Mouse (Mus musculus): Measurements from ENCODE around the gene St6galnac1. TPM values are rescaled to one million over a fixed set of nuclear protein-coding genes. Genes with fewer than 3 reads are reported as not detected.
"Not testable (repeated sequence)": the region's sequence is repeated elsewhere in the genome, so short reads cannot be mapped to it uniquely, and the experiment has no call there.

The St6galnac1 gene
- polyA plus RNA-seq, 1 experiment from 2014 or later: not detected

DNA sequence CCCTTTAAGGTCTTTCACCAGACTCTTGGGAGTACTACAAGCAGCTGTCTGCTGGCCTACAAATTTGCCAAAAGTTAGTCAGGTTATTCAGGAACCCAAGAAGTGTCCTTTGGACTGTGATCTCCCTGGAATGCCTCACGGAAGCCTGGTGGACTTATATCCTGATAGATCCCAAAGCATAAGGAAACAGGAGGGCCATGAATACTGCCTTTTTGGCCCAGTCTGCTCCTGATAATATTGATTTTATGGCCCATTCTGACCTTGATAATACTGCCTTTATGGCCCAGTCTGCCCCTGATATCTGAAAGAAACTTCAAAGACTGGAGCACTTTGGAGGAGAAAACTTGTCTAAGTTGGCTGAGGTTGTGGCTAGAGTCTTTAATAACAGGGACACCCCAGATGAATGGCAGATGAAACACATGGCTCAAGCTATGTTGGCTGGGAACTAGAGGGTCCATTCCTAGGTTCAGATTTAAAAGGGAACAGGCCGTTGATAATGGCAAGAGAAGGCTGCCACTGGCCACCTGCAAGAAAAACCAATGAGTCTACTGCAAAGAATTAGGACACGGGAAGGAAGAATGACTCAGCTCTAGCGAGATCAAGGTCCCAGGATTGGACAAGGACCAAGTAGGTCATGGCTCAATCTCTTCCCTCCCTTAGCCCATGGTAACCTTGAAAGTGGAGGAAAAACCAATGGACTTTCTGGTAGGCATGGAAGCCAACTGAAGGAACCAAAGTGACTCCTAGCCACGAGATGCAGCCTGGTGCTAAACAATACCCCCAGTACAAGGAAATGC lies 21.4 kb downstream of the St6galnac1 start:
- no peak for DNase-seq (ENCODE audit: low spot score)
- Histone ChIP-seq H3K4me3 (ENCODE audit: low read depth, low read length) (no peak overlapping the region), H3K9ac (ENCODE audit: low read length) (no peak overlapping the region), H3K4me2 (ENCODE audit: low read depth, severe bottlenecking) (no peak overlapping the region), H3K4me1 (ENCODE audit: control insufficient read depth, insufficient read depth, low read length) (no peaks in the 10 kb centered on the region), H3K36me3 (ENCODE audit: control insufficient read depth, insufficient read depth, low read length) (no peaks in the 10 kb centered on the region), H3K27ac (replicated peaks; ENCODE audit: low read depth, low read length) (no peak overlapping the region), H3K9me3 (ENCODE audit: control insufficient read depth, low read length) (no peaks in the 10 kb centered on the region), H3K27me3 (ENCODE audit: control insufficient read depth, insufficient read depth, low read length) (no peaks in the 10 kb centered on the region)
- WGBS: 90% methylated on average over 5 of the region's 5 CpGs
- ATAC-seq (ENCODE audit: insufficient number of reproducible peaks, low FRiP score, low TSS enrichment, low read depth): no peak

DNA sequence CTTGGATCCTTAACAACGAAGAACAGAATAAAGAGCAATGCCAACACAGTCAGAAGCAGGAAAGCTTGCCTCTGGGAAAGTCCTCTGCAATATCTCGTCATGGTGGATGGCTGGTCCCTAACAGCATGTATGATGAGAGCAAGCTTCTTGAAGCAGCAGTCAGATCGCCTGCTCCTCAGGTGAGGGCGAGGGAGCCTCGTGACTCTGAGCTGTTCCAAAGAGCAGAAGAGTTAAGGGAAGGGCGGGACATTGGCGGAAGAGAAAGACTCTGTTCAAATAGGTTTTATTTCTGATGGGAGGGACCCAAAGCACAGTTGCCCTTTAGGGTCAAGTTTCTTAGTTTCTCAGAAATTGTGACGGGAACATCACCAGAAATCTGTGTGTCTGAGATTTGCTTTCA lies 25.6 kb downstream of the St6galnac1 start:
- Histone ChIP-seq H3K4me3 (ENCODE audit: low read depth, low read length) (no peak overlapping the region), H3K9ac (ENCODE audit: low read length) (no peak overlapping the region), H3K36me3 (ENCODE audit: control insufficient read depth, insufficient read depth, low read length) (no peaks in the 10 kb centered on the region), H3K9me3 (ENCODE audit: control insufficient read depth, low read length) (no peaks in the 10 kb centered on the region), H3K27ac (replicated peaks; ENCODE audit: low read depth, low read length) (no peak overlapping the region), H3K27me3 (ENCODE audit: control insufficient read depth, insufficient read depth, low read length) (no peaks in the 10 kb centered on the region), H3K4me1 (ENCODE audit: control insufficient read depth, insufficient read depth, low read length) (no peaks in the 10 kb centered on the region), H3K4me2 (ENCODE audit: low read depth, severe bottlenecking) (no peak overlapping the region)
- DNase-seq (ENCODE audit: low spot score) (no peak), ATAC-seq (ENCODE audit: insufficient number of reproducible peaks, low FRiP score, low TSS enrichment, low read depth) (no peak)
- 79% methylated on average over 8 of the region's 8 CpGs for WGBS

DNA sequence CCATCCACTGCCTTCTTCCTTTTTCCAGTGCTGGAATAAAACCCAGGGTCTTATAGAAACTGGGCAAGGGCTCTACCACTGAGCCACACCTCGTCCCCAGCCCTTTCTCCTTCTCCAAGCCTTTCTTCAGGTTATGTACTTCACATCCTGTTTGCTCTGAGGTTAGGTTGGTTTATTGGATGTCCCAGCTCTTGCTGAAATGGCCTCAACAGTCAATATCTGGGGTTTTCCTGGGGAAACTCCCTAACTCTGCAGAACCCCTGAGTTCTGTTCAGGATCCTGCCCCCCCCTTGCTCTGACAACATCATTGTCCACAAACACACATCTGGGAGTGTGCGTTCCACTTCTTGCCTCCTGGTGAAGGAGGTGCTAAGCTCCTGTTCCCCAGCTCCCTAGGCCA lies 26.6 kb downstream of the St6galnac1 start:
- not testable (repeated sequence) for H3K9ac ChIP-seq (ENCODE audit: low read length); ATAC-seq (ENCODE audit: insufficient number of reproducible peaks, low FRiP score, low TSS enrichment, low read depth); H3K4me3 ChIP-seq (ENCODE audit: low read depth, low read length); H3K36me3 ChIP-seq (ENCODE audit: control insufficient read depth, insufficient read depth, low read length); DNase-seq (ENCODE audit: low spot score); H3K9me3 ChIP-seq (ENCODE audit: control insufficient read depth, low read length); H3K27ac ChIP-seq (replicated peaks; ENCODE audit: low read depth, low read length); H3K4me1 ChIP-seq (ENCODE audit: control insufficient read depth, insufficient read depth, low read length); H3K27me3 ChIP-seq (ENCODE audit: control insufficient read depth, insufficient read depth, low read length); H3K4me2 ChIP-seq (ENCODE audit: low read depth, severe bottlenecking)
- 71% methylated on average over 2 of the region's 2 CpGs for WGBS

DNA sequence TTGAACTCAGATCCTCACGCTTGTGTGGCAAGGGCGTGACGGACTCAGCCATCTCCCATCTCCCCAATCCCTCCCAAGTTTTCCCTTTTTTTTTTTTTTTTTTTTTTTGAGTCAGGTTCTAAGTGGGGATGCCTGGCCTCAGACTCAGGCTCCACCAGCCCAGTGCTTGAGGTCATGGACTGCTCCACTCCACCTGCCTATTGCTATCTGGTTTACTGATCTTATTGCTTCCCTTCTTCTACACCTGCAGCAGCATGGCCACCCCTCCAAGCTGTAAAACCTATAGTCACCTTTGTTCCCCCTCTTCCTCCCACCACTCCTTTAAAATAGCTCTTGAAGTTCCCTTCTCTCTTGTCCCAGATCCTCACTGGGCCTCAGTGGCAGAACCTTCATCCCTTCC lies 28.5 kb downstream of the St6galnac1 start:
- WGBS: 92% methylated on average over 3 of the region's 3 CpGs
- not testable (repeated sequence) for DNase-seq (ENCODE audit: low spot score); H3K4me1 ChIP-seq (ENCODE audit: control insufficient read depth, insufficient read depth, low read length); H3K9me3 ChIP-seq (ENCODE audit: control insufficient read depth, low read length); H3K4me3 ChIP-seq (ENCODE audit: low read depth, low read length); ATAC-seq (ENCODE audit: insufficient number of reproducible peaks, low FRiP score, low TSS enrichment, low read depth); H3K27ac ChIP-seq (replicated peaks; ENCODE audit: low read depth, low read length); H3K4me2 ChIP-seq (ENCODE audit: low read depth, severe bottlenecking); H3K9ac ChIP-seq (ENCODE audit: low read length); H3K36me3 ChIP-seq (ENCODE audit: control insufficient read depth, insufficient read depth, low read length); H3K27me3 ChIP-seq (ENCODE audit: control insufficient read depth, insufficient read depth, low read length)

DNA sequence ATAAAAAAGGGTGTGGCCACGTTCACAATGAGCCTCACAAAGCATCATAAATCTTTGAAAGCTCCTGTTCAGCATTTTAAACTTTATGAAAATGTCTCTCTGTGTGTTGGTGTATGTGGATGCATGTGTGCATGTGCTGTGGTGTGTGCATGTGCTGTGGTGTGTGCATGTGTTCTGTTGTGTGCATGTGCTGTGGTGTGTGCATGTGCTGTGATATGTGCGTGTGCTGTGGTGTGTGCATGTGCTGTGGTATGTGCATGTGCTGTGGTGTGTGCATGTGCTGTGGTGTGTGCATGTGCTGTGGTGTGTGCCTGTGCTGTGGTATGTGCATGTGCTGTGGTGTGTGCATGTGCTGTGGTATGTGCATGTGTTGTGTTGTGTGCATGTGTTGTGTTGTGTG lies 29.9 kb downstream of the St6galnac1 start:
- H3K4me3 ChIP-seq (ENCODE audit: low read depth, low read length); ATAC-seq (ENCODE audit: insufficient number of reproducible peaks, low FRiP score, low TSS enrichment, low read depth); H3K9me3 ChIP-seq (ENCODE audit: control insufficient read depth, low read length); H3K4me2 ChIP-seq (ENCODE audit: low read depth, severe bottlenecking); H3K36me3 ChIP-seq (ENCODE audit: control insufficient read depth, insufficient read depth, low read length); DNase-seq (ENCODE audit: low spot score); H3K4me1 ChIP-seq (ENCODE audit: control insufficient read depth, insufficient read depth, low read length); H3K27ac ChIP-seq (replicated peaks; ENCODE audit: low read depth, low read length); H3K27me3 ChIP-seq (ENCODE audit: control insufficient read depth, insufficient read depth, low read length); H3K9ac ChIP-seq (ENCODE audit: low read length): not testable (repeated sequence)
- 71% methylated on average over 2 of the region's 2 CpGs for WGBS

DNA sequence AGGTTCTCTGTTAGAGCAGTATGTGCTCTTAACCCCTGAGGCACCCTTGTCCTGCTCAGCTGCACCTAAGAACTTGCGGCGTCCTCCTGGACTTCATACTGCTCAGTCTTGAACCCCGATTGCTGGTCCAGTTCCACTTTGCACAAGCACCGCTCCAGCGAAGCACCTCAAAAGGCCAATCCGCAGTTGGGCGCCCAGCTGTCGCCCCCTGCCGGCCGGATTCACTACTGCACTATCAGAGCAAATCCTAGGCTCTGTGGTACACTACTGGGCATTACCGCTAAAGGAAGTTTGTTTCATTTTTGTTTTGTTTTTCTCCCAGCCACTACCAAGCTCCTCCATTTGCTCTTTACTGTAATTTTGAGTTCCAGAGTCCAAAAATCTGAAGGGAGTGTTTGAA lies 36.9 kb downstream of the St6galnac1 start:
- 45% methylated on average over 11 of the region's 11 CpGs for WGBS
- Histone ChIP-seq H3K27me3 (ENCODE audit: control insufficient read depth, insufficient read depth, low read length) (no peaks in the 10 kb centered on the region), H3K4me1 (ENCODE audit: control insufficient read depth, insufficient read depth, low read length) (no peaks in the 10 kb centered on the region), H3K4me2 (ENCODE audit: low read depth, severe bottlenecking) (no peak overlapping the region), H3K9ac (ENCODE audit: low read length) (no peak overlapping the region), H3K36me3 (ENCODE audit: control insufficient read depth, insufficient read depth, low read length) (no peaks in the 10 kb centered on the region), H3K4me3 (ENCODE audit: low read depth, low read length) (no peak overlapping the region), H3K9me3 (ENCODE audit: control insufficient read depth, low read length) (no peaks in the 10 kb centered on the region; the same call in 1 of the 2 replicates), H3K27ac (replicated peaks; ENCODE audit: low read depth, low read length) (no peak overlapping the region)
- DNase-seq (ENCODE audit: low spot score) (peak; percentile 43), ATAC-seq (ENCODE audit: insufficient number of reproducible peaks, low FRiP score, low TSS enrichment, low read depth) (no peak)

DNA sequence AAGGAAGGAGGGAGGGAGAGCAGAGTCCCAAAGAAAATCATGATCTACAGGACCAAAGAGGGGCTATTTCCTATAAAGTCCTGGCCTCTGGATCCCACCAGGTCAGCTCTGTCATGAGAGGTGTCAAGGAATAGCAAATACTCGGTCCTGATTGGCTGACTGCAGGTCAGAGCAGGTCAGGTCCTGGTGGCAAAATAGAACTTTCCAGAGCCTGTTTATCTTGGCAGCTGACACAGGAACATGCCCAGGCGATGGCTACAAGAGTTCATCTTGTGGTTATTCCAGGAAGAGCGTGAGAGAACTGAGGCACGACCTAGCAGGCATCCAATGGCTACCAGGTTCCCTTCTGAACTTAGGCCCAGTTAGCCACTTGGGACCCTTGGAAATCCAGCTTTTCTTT lies 42.8 kb downstream of the St6galnac1 start:
- H3K4me1 ChIP-seq (ENCODE audit: control insufficient read depth, insufficient read depth, low read length): no peaks in the 10 kb centered on the region
- H3K9me3 ChIP-seq (ENCODE audit: control insufficient read depth, low read length): no peaks in the 10 kb centered on the region; the same call in 1 of the 2 replicates
- H3K9ac ChIP-seq (ENCODE audit: low read length): no peak overlapping the region
- H3K4me3 ChIP-seq (ENCODE audit: low read depth, low read length): no peak overlapping the region
- no peaks in the 10 kb centered on the region for H3K27me3 ChIP-seq (ENCODE audit: control insufficient read depth, insufficient read depth, low read length)
- no peak overlapping the region for H3K27ac ChIP-seq (replicated peaks; ENCODE audit: low read depth, low read length)
- DNase-seq (ENCODE audit: low spot score) (no peak), ATAC-seq (ENCODE audit: insufficient number of reproducible peaks, low FRiP score, low TSS enrichment, low read depth) (no peak)
- 91% methylated on average over 4 of the region's 4 CpGs for WGBS
- no peak overlapping the region for H3K4me2 ChIP-seq (ENCODE audit: low read depth, severe bottlenecking)
- no peaks in the 10 kb centered on the region for H3K36me3 ChIP-seq (ENCODE audit: control insufficient read depth, insufficient read depth, low read length)

DNA sequence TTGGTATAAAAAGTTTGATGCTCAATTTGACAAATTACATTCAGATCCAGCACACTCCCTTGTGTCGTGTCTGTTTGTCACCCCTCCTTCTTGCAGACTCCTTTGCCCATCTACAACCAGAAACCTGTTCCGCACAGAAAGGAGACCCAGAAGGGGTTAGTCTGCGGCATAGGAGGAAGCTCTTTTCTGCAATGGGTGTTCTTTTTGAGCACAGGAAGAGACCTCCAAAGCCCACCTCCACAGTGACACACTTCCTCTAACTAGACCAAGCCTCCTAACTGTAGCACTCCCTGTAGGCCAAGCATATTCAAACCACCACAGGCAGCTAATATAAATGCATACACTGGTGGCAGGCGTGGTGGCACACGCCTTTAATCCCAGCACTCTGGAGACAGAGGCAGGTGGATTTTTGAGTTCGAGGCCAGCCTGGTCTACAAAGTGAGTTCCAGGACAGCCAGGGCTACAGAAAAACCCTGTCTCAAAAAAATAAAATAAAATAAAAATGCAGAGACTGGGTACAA lies 44.2 kb downstream of the St6galnac1 start:
- H3K9ac ChIP-seq (ENCODE audit: low read length); H3K9me3 ChIP-seq (ENCODE audit: control insufficient read depth, low read length); H3K27ac ChIP-seq (replicated peaks; ENCODE audit: low read depth, low read length); H3K36me3 ChIP-seq (ENCODE audit: control insufficient read depth, insufficient read depth, low read length); H3K4me2 ChIP-seq (ENCODE audit: low read depth, severe bottlenecking); ATAC-seq (ENCODE audit: insufficient number of reproducible peaks, low FRiP score, low TSS enrichment, low read depth); H3K27me3 ChIP-seq (ENCODE audit: control insufficient read depth, insufficient read depth, low read length); H3K4me3 ChIP-seq (ENCODE audit: low read depth, low read length); DNase-seq (ENCODE audit: low spot score); H3K4me1 ChIP-seq (ENCODE audit: control insufficient read depth, insufficient read depth, low read length): not testable (repeated sequence)
- WGBS: 90% methylated on average over 6 of the region's 6 CpGs

All from limb, embryonic 11.5 days (tissue).